Mouse (Mus musculus) c-Kit-positive CD71-positive TER-119-negative erythroid progenitor cells, embryonic 14.5 days (primary cell): Measurements from ENCODE around the gene Sertad3.
"Not testable (repeated sequence)": the region's sequence is repeated elsewhere in the genome, so short reads cannot be mapped to it uniquely, and the experiment has no call there.

Experiments used
- DNase-seq: peaks from one replicate; pipeline ENCODE4 v3.0.0-alpha.2; 2013; ENCODE audit warnings: low read depth

The Sertad3 gene

GRCm38 (mm10) chr7:27493022-27493421, 19.5 kb downstream of the Sertad3 start:
- no peak for DNase-seq

DNA sequence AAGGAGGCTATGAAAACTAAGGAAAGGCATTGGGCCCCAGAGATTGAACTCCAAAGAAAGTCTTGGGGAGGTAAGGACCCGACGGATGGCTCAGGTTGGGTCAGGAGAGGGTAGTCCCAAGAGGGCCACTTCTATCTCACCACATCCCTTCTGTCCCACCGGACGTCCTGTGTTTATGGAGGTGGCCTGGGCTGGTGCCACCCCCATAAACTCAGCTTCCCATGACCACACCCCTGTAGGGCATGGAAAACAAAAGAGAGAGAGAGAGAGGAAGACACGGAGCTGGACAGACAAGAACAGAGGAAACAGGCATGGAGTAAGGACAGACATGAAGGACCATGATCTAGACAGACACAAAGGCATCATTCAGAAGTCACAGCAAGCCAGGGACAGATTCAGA, 19.9 kb downstream of the Sertad3 start:
- no peak for DNase-seq

DNA sequence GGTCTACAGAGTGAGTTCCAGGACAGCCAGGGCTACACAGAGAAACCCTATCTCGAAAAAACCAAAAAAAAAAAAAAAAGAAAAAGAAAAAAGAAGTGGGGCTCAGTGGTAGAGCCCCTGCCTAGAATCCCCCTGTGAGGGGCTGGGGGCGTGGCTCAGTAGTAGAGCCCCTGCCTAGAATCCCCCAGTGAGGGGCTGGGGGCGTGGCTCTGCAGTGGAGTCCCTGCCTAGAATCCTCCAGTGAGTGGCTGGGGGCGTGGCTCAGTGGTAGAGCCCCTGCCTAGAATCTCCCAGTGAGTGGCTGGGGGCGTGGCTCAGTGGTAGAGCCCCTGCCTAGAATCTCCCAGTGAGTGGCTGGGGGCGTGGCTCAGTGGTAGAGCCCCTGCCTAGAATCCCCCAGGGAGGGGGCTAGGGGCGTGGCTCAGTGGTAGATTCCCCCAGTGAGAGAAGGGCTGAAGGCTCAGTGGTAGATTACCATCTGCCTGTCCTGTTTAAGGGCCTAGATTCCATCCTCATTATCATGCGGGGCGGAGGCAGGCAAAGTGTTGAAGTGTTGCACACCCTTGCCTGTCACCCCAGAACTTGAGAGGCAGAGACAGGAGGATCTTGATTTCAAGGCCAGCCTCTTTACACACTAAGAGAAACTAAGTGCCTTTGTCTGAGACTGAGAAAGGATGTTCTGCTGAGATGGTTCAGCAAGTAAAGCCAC, 21.2 kb downstream of the Sertad3 start:
- not testable (repeated sequence) for DNase-seq

GRCm38 (mm10) chr7:27499036-27499435, 25.5 kb downstream of the Sertad3 start, which contains the start of gene Prx:
Gene Prx, plus strand, starts transcription at chr7:27499324.
- DNase-seq, result no peak

DNA sequence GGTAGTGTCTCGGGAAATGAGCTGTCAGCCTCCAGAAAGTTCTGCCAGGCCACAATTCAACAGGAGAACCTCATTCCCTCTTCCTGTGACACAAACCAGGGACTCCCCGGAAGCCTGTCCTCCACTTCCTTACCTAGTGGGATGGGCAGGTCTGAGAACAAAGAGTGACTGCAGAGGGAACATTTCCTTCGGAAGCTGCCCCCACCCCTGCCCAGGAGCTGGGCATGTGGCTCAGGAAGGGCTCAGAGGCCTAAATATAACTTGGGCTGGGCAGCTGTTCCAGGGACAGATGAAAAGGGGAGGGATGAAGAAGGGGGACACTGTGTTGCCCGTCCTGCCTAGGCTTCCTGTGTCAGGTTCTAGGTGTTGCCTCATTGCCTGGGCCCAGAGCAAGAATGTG, 28.1 kb downstream of the Sertad3 start:
- DNase-seq, result no peak

DNA sequence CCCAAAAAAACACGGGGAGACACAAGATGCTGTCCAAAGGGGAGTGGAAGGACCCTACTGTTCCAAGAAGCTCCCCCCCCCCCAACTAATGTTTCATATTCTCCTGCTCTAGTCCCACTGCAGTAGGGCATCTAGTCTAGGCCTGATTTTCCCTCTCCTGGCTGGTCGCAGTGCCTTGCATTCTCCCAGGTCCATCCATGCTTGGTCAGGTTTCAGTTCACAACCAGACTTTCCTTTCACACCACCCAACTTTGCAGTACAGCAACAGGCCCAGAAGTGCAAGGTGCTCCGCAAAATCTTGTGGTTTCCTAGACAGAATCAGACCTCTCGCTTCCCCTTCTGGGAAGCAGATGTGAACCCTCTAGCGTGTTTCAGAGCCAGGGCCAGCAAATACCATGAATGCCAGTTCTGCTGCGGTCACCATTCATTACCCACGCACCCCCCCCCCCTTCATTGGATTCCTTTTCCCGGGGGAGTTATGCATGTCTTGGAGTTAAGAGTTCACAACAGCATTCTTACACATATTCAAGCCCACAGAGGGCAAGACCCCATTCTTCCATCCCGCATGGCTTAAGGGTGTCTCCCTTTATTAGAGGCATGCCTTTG, 33.3 kb downstream of the Sertad3 start:
- no peak for DNase-seq

GRCm38 (mm10) chr7:27507711-27508647, 34.4 kb downstream of the Sertad3 start:
- DNase-seq, result peak; percentile 98

- DNase-seq, result peak; percentile 73
These were observed 35.1 kb downstream of the Sertad3 start for GRCm38 (mm10) chr7:27508648-27509005.

DNA sequence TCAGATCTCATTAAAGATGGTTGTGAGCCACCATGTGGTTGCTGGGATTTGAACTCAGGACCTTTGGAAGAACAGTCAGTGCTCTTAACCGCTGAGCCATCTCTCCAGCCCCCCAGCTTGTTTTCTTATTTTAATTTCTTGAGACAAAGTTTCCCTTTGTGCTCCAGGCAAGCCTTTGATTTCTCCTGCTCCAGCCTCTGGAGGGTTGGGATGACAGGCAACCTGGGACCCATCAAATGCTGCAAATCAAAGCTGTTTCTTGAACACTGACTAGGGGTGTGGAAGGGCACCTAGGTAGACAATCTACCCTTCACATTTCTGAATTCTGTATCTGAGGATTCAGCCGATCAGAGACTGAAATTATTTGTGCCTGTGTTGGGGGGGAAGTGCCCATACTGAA, 37.2 kb downstream of the Sertad3 start:
- no peak for DNase-seq

DNA sequence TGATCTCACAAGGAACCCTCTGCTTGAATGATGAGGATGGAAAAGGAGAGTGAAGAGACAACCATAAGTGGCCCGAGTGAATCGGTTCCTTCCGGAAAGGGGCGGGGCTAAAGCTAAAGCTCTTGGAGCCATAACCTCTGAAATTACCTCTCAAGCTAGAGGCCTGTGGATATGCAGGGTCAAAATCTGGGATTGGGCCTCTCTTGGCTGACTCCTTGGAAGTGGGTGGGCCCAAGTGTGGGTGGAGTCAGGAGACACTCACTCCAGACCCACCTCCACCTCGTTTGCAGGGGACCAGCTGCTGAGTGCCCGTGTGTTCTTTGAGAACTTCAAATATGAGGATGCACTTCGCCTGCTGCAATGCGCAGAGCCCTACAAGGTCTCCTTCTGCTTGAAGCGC, 41.4 kb downstream of the Sertad3 start:
- no peak for DNase-seq

GRCm38 (mm10) chr7:27518314-27518713, 44.7 kb downstream of the Sertad3 start:
- DNase-seq, result no peak

- DNase-seq, result no peak
These were observed 46.5 kb downstream of the Sertad3 start for GRCm38 (mm10) chr7:27520104-27520503.

DNA sequence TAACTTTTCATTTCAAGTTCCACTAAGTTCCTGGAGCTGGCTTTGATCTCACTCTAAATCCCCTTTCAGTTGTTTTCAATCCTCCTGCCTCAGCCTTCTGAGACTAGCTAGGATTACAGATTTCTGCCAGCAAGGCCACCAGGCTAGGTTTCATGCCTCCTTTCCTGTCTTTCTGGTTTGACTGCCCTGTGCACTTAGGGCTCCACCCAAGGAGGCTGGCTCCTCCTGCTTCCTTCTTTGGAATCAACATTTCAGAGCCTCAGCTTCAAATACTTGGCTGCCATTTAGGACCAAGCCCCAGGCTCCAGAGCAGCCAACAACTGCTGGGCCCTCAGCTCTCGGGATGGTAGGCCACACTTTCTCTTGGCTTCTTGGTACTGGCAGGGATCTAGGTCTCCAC, 47.0 kb downstream of the Sertad3 start:
- no peak for DNase-seq

- DNase-seq, result no peak
These were observed 49.4 kb downstream of the Sertad3 start, which contains the start of gene Hipk4 for GRCm38 (mm10) chr7:27522967-27523366. Gene Hipk4, plus strand, starts transcription at chr7:27523267.

- DNase-seq, result no peak
These were observed 50.2 kb downstream of the Sertad3 start for GRCm38 (mm10) chr7:27523805-27524204.

DNA sequence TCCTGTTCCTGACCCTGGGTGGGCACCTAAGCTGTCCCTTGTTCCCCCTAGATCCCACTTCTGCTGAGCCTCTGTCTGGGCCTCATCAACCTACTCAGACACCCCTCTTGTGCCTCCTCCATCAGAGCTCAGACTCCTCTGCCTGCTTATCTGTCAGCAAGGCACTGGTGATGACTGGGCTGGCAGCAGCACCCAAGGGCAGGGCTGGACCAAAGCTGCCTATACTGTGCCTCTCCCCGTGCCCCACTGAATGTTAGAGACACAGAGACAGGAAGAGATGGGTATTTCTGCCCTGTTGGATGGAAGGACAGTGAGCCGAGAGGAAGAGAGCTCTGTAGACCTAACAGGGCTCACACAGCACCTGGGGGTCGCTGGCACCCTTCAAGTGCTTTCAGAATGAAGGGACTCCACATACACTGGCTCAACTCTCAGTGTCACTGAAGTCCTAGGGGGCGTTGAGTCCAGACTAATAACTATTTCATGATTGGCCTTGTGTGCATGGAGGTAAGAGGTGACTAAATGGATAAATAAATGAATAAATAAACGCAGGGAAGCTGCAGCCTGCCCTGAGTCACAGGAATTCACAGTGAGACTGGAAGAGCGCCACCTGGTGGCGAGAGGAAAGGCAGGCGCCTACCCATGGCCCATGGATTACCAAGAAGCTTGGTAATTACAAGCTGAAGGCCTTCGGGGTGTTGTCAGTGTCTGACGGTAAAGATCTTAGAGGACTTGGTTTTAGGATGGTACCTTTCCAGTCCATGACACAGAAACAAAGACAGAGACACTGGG, 52.7 kb downstream of the Sertad3 start:
- DNase-seq, result peak; percentile 88
